Mouse (Mus musculus) intestine, postnatal 0 days (tissue): ENCODE measurements around the gene Krt39. TPM values are rescaled to one million over a fixed set of nuclear protein-coding genes. Genes with fewer than 3 reads are reported as not detected.

Experiments used
- ATAC-seq: fragments of 200-750 bp; cut with Nextera tagmentation; 2 replicates; pipeline ENCODE4 v1.8.0; 2017; ENCODE audit warnings: mild to moderate bottlenecking, moderate TSS enrichment, moderate library complexity
- H3K27ac ChIP-seq: fragments of 300-500 bp; sonication (generic); 2 replicates; pipeline ENCODE4 v1.5.1; 2014; ENCODE audit warnings: mild to moderate bottlenecking, low read depth, low read length, moderate library complexity
- H3K27me3 ChIP-seq: fragments of 300-500 bp; sonication (generic); replicated peaks from 2 replicates; pipeline ENCODE4 v1.6.1; 2014; ENCODE audit warnings: low read length, mixed read lengths; ENCODE audit not compliant: control insufficient read depth, insufficient read depth
- H3K36me3 ChIP-seq: fragments of 300-500 bp; sonication (generic); 2 replicates; pipeline ENCODE4 v1.6.1; 2014; ENCODE audit warnings: mild to moderate bottlenecking, moderate library complexity; ENCODE audit not compliant: control insufficient read depth, insufficient read depth
- H3K4me1 ChIP-seq: fragments of 300-500 bp; sonication (generic); replicated peaks from 2 replicates; pipeline ENCODE4 v1.6.1; 2014; ENCODE audit warnings: antibody characterized with exemption, low read length, mixed read lengths; ENCODE audit not compliant: control insufficient read depth, insufficient read depth
- H3K4me2 ChIP-seq: fragments of 300-500 bp; sonication (generic); replicated peaks from 2 replicates; pipeline ENCODE4 v1.6.1; 2014; ENCODE audit warnings: low read depth, mild to moderate bottlenecking, moderate library complexity
- H3K4me3 ChIP-seq: fragments of 300-500 bp; sonication (generic); 2 replicates; pipeline ENCODE4 v1.5.1; 2014; ENCODE audit warnings: low read depth, low read length
- H3K9ac ChIP-seq: fragments of 300-500 bp; sonication (generic); 2 replicates; pipeline ENCODE4 v1.6.1; 2014; ENCODE audit warnings: mild to moderate bottlenecking, low read depth, low read length
- H3K9me3 ChIP-seq: fragments of 300-500 bp; sonication (generic); 2 replicates; pipeline ENCODE4 v1.6.1; 2016; ENCODE audit warnings: mixed run types; ENCODE audit not compliant: control insufficient read depth
- CTCF ChIP-seq: sonication (generic); IDR thresholded peaks from 2 replicates; pipeline ENCODE4 v1.5.1; 2016; ENCODE audit warnings: low read depth, mild to moderate bottlenecking, control low read depth, antibody characterized with exemption, moderate library complexity
- WGBS: fragments of 180-500 bp; shearing (Covaris S2); extraction: QIAGEN DNeasy Blood & Tissue Kit; methylation state at CpG from one replicate; pipeline ENCODE4 v1.1.7; 2014; 5-methylcytosine and 5-hydroxymethylcytosine counted together
- polyA plus RNA-seq: library from polyadenylated mRNA; unstranded; fragments of >200 nt; fragmentation: Nextera tagmentation; extraction: Ambion mirVana; gene quantifications from 2 replicates; pipeline ENCODE4 v1.2.1, GENCODE M21; 2015

The Krt39 gene
- polyA plus RNA-seq, 1 experiment from 2014 or later: not detected

GRCm38 (mm10) chr11:99489233-99489632, 31.9 kb downstream of the Krt39 start:
- no peak for TF ChIP-seq CTCF
- no peaks in the 10 kb centered on the region for H3K9me3 ChIP-seq
- peak overlapping the region; percentile 28; the same call in 1 of the 2 replicates for H3K27ac ChIP-seq
- H3K9ac ChIP-seq: no peak overlapping the region
- no peaks in the 10 kb centered on the region for H3K36me3 ChIP-seq
- H3K4me3 ChIP-seq: no peak overlapping the region
- WGBS: 24% methylated on average over 3 of the region's 3 CpGs
- peak; percentile 80 for ATAC-seq
- 0 out of 2 replicates have a peak, but pooled peaks cover 16% of the 10 kb centered on the region for H3K4me1 ChIP-seq
- H3K27me3 ChIP-seq: no peaks in the 10 kb centered on the region
- H3K4me2 ChIP-seq: peak overlapping the region; percentile 27; the same call in 1 of the 2 replicates

- Histone ChIP-seq H3K9me3 (no peaks in the 10 kb centered on the region), H3K27ac (no peak overlapping the region), H3K9ac (no peak overlapping the region), H3K4me3 (no peak overlapping the region), H3K4me2 (no peak overlapping the region), H3K4me1 (no peaks in the 10 kb centered on the region), H3K36me3 (no peaks in the 10 kb centered on the region), H3K27me3 (no peaks in the 10 kb centered on the region)
- no peak for TF ChIP-seq CTCF
- no peak for ATAC-seq
- WGBS: 62% methylated on average over 3 of the region's 3 CpGs
Observed at GRCm38 (mm10) chr11:99474981-99475380, 46.2 kb downstream of the Krt39 start.

DNA sequence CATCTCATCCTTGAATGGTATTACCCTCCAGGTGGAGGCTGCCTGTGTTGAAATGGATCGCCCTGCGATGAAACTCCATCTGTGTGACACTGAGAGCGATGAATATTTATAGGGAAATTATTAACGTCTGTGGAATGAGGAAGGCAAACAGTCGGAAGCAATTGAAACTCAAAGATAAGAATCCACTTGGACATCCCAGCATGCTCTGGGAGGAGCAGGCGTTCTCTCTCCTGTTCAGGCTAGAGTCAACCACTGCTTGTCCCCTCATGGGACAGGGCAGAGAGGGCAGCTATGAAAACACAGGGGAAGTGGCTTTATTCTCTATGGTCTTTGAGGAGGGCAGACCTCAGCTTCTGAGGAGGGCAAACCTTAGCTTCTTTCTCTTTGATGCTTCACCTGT, 47.7 kb downstream of the Krt39 start:
- peak; percentile 56; the same call in 1 of the 2 replicates for ATAC-seq
- Histone ChIP-seq H3K9me3 (no peaks in the 10 kb centered on the region), H3K4me2 (no peak overlapping the region), H3K36me3 (no peaks in the 10 kb centered on the region), H3K4me1 (no peaks in the 10 kb centered on the region), H3K4me3 (no peak overlapping the region), H3K27me3 (no peaks in the 10 kb centered on the region), H3K9ac (no peak overlapping the region), H3K27ac (no peak overlapping the region)
- TF ChIP-seq CTCF: no peak
- 34% methylated on average over 6 of the region's 6 CpGs for WGBS

GRCm38 (mm10) chr11:99472405-99472804, 48.7 kb downstream of the Krt39 start:
- Histone ChIP-seq H3K4me1 (no peaks in the 10 kb centered on the region), H3K4me3 (no peak overlapping the region), H3K4me2 (no peak overlapping the region), H3K27me3 (no peaks in the 10 kb centered on the region), H3K9ac (no peak overlapping the region), H3K9me3 (no peaks in the 10 kb centered on the region), H3K36me3 (no peaks in the 10 kb centered on the region), H3K27ac (no peak overlapping the region)
- no peak for TF ChIP-seq CTCF
- ATAC-seq: no peak
- 70% methylated on average over 4 of the region's 4 CpGs for WGBS

DNA sequence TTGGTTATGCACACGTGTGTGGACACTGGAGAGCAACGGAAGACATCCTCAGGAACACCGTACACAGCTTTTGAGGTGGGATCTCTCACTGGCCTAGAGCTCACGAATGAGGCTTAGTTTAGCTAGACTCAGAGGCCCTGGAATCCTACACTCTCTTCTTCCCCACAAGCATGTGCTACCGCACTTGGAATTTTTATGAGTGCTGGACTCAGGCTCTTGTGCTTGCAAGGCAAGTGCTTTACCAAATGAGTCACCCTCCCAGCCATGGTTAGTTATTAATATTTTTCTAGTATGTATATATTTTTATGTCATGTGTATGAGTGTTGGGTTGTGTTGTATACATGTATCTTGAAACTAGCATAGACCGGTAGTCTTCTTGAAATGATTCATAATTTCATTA, 49.2 kb downstream of the Krt39 start:
- no peak overlapping the region for H3K4me3 ChIP-seq
- H3K9me3 ChIP-seq: no peaks in the 10 kb centered on the region
- no peak overlapping the region for H3K4me2 ChIP-seq
- H3K36me3 ChIP-seq: no peaks in the 10 kb centered on the region
- WGBS: 77% methylated on average over 6 of the region's 6 CpGs
- TF ChIP-seq CTCF: no peak
- ATAC-seq: 0 out of 2 replicates have a peak, but pooled peaks have one; percentile 48
- no peak overlapping the region for H3K9ac ChIP-seq
- no peaks in the 10 kb centered on the region for H3K4me1 ChIP-seq
- H3K27ac ChIP-seq: no peak overlapping the region
- H3K27me3 ChIP-seq: no peaks in the 10 kb centered on the region

GRCm38 (mm10) chr11:99469228-99469627, 51.9 kb downstream of the Krt39 start:
- H3K27me3 ChIP-seq: no peaks in the 10 kb centered on the region
- no peak overlapping the region for H3K9ac ChIP-seq
- no peak overlapping the region for H3K27ac ChIP-seq

GRCm38 (mm10) chr11:99468566-99468965, 52.6 kb downstream of the Krt39 start:
- no peaks in the 10 kb centered on the region for H3K27me3 ChIP-seq
- no peak overlapping the region for H3K9ac ChIP-seq
- no peak overlapping the region for H3K4me2 ChIP-seq
- no peaks in the 10 kb centered on the region for H3K4me1 ChIP-seq
- ATAC-seq: no peak
- no peaks in the 10 kb centered on the region for H3K9me3 ChIP-seq
- no peak for TF ChIP-seq CTCF
- no peaks in the 10 kb centered on the region for H3K36me3 ChIP-seq
- 50% methylated on average over 11 of the region's 11 CpGs for WGBS
- no peak overlapping the region for H3K4me3 ChIP-seq
- H3K27ac ChIP-seq: no peak overlapping the region

More at GRCm38 (mm10) chr11:99469228-99469627, 51.9 kb downstream of the Krt39 start:
- no peaks in the 10 kb centered on the region for H3K36me3 ChIP-seq
- ATAC-seq: no peak
- H3K9me3 ChIP-seq: no peaks in the 10 kb centered on the region
- H3K4me1 ChIP-seq: no peaks in the 10 kb centered on the region
- no peak for TF ChIP-seq CTCF
- H3K4me3 ChIP-seq: no peak overlapping the region
- H3K4me2 ChIP-seq: no peak overlapping the region
- WGBS: 29% methylated on average over 4 of the region's 4 CpGs
